Mouse (Mus musculus): ENCODE results near the gene Fuz. TPM values are rescaled to one million over a fixed set of nuclear protein-coding genes. Genes with fewer than 3 reads are reported as not detected.

Gene Fuz
- polyA plus RNA-seq, 1 experiment from 2014 or later: 24.8 TPM

DNA sequence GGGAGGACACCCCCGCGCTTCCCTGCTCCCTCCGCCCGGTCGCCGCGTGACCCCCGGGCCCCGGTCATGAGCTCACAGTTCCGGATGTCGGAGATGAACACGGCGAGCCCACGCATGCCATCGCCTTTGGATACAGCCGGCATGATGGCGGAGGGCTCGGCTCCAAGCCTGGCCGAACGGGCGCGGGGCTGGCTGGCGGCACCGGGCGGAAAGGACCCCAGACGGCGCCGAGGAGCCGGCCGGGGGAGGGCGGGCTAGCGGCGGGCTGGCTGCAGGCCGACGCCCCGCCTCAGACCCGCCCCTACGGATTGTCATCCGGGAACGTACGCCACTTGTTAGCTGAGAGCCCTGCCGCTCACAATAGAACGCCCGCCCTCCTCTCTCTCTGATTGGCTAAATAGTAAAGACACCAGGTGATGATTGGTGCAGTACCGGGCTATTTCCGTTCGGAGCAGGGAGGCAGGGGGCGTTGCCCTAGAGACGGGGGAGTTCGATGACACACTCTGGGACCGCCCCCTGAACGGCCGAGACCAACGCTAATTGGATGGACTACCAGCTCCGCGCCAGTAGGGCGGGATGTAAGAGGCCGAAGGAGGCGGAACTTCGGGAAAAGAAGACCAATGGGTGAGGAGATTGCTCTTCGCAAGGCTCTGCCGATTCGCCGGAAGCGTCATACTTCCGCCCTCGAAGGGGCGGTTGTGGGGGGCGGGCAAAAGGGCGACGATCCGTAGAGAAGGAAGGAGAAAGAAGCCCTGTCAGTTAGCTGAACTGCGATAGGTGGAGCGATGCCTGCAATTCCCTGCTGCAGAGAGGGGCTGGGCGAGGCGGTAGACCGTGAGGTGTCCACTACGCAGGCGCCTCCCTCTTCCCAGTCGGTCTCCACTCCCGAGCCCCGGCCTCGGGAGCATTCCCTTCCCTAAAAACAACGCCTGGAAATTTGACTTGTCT lies 33.6 kb downstream of the Fuz start, which contains the start of gene Ap2a1:
Gene Ap2a1, minus strand, starts transcription at position 293 of the 948 bp plus-strand sequence.
- Histone ChIP-seq H3K9me3 (no peaks in the 10 kb centered on the region), H3K27me3 (ENCODE audit: poor library complexity, severe bottlenecking) (no peaks in the 10 kb centered on the region), H3K4me3 (peak within 1 kb of the TSS; percentile 95), H3K4me1 (peaks cover 29% of the 10 kb centered on the region), H3K36me3 (replicated peaks) (peaks cover 24% of the 10 kb centered on the region), H3K27ac (peak within 1 kb of the TSS; percentile 89)
- peak; percentile 100 for DNase-seq (ENCODE audit: extremely low spot score, low spot score)
- under 1% methylated on average over 84 of the region's 84 CpGs for WGBS

DNA sequence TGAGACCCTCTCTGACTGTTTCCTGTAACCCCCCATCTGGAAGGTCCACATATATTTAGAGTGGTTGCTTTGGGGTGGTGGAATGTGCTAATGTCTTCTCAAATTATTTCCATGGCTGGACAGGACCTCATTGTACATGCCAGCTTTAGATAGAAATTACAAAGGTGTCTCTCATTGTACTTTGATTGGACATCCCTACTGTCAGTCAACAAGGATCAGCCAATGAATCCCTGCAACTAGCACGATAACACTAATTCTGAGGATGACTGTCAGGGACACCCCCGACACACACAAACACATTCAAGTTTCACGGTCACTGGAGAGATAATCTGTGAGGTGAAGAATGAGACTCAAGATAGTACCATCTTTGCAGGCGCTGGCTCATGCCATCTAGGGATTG lies 42.8 kb downstream of the Fuz start:
- Histone ChIP-seq H3K4me3 (no peak overlapping the region), H3K27me3 (ENCODE audit: poor library complexity, severe bottlenecking) (no peaks in the 10 kb centered on the region), H3K9me3 (peaks cover 8% of the 10 kb centered on the region; the same call in 1 of the 2 replicates), H3K36me3 (replicated peaks) (no peaks in the 10 kb centered on the region), H3K27ac (no peak overlapping the region), H3K4me1 (no peaks in the 10 kb centered on the region)
- no peak for DNase-seq (ENCODE audit: extremely low spot score, low spot score)
- WGBS: 92% methylated on average over 4 of the region's 4 CpGs

DNA sequence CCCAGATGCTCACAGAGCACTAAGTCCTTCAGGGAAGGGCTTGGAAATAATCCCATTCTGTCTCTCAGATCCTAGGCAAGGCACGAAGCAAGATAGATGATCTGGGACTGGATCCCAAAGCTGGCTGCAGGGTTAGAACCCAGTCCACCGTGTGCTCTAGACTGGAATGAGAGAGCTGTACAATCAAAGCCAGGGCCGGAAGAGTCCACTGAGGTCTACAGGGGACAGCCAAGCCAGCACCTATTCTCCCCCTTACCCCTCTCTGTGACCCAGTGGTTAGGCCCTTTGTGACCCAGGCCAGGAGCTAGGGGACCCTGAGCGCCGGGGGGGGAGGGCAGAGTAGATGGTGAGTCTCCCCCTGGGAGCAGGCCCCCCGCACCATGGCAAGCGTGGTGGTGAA lies 47.0 kb downstream of the Fuz start, which contains the start of gene Tsks:
Gene Tsks, plus strand, starts transcription at position 301 of the 400 bp plus-strand sequence.
- no peak within 1 kb of the TSS; the same call in 1 of the 2 replicates for H3K27ac ChIP-seq
- H3K4me3 ChIP-seq: no peak within 1 kb of the TSS
- H3K9me3 ChIP-seq: no peaks in the 10 kb centered on the region
- 83% methylated on average over 7 of the region's 7 CpGs for WGBS
- H3K27me3 ChIP-seq (ENCODE audit: poor library complexity, severe bottlenecking): no peaks in the 10 kb centered on the region; the same call in 1 of the 2 replicates
- H3K4me1 ChIP-seq: 0 out of 2 replicates have a peak, but pooled peaks cover 1% of the 10 kb centered on the region
- no peak for DNase-seq (ENCODE audit: extremely low spot score, low spot score)
- H3K36me3 ChIP-seq (replicated peaks): no peaks in the 10 kb centered on the region

DNA sequence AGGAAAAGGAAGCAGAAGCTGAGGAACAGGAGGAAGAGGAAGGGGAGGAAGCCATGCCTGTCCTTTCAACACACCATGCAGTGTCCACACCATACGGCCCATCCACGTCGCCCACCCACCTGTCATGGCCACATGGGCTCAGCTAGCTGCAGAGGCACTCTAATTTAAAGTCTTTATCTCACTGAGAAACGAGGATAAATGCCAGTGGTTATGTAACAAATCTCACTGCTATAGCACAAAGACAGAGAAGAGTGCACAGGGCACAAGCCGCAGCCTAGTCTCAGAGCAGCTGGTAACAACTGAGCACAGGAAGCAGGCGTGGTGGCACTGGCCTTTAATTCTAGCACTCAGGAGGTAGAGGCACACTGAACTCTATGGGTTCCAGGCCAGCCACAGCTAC lies 54.0 kb downstream of the Fuz start:
- Histone ChIP-seq H3K4me3 (no peak overlapping the region), H3K4me1 (peaks cover 31% of the 10 kb centered on the region), H3K36me3 (replicated peaks) (no peaks in the 10 kb centered on the region), H3K9me3 (no peaks in the 10 kb centered on the region), H3K27me3 (ENCODE audit: poor library complexity, severe bottlenecking) (peaks cover 41% of the 10 kb centered on the region), H3K27ac (no peak overlapping the region)
- 78% methylated on average over 6 of the region's 6 CpGs for WGBS
- no peak for DNase-seq (ENCODE audit: extremely low spot score, low spot score)

DNA sequence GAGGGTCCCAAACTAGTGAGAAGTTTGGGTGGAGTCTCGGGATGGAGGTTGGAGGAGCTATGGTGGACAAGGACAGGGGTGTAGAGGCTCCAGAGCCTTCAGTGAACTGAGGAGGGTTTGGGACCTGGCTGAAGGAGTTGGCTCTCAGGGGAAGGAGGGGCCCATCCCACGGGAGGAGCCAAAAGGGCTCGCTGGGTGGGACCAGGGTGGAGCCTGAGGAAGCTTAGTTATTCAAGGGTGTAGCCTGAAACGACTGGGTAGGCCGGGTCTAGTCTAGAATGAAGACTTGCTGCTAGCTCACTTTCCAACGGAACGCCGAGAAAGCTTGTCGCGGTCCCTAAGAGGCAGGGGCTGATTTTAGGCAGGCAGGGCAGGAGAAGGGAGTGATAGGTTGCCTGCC lies 56.1 kb downstream of the Fuz start:
- Histone ChIP-seq H3K36me3 (replicated peaks) (no peaks in the 10 kb centered on the region), H3K9me3 (no peaks in the 10 kb centered on the region), H3K27me3 (ENCODE audit: poor library complexity, severe bottlenecking) (peaks cover 41% of the 10 kb centered on the region), H3K4me1 (peaks cover 33% of the 10 kb centered on the region), H3K4me3 (peak overlapping the region; percentile 55), H3K27ac (peak overlapping the region; percentile 83)
- under 1% methylated on average over 10 of the region's 10 CpGs for WGBS
- peak; percentile 62 for DNase-seq (ENCODE audit: extremely low spot score, low spot score)

MicroRNA genes within 50 kb of the gene (microRNA counts, 519-probe panel; counts per million panel counts)
- microRNA mmu-miR-707: 341 counts per million, percentile 65 among the panel's probes with 10 or more counts

Small RNAs within 50 kb of the gene (microRNA-seq; reads per million reads assigned to microRNA genes)
- not detected for gene Mir707

Other genes starting within 250 kb of the Fuz start
- gene Myh14, start 225.2 kb upstream of the Fuz start, polyA plus RNA-seq (2016; fragmentation: Nextera tagmentation; extraction: Ambion mirVana): 1.5 and 1.8 TPM in 2 replicates
- gene Izumo2, start 187.3 kb upstream of the Fuz start, polyA plus RNA-seq (2016; fragmentation: Nextera tagmentation; extraction: Ambion mirVana): not detected in 2 replicates
- gene Vrk3, start 147.7 kb upstream of the Fuz start, polyA plus RNA-seq (2016; fragmentation: Nextera tagmentation; extraction: Ambion mirVana): 42.1 and 43.4 TPM in 2 replicates
- 3.5 and 4.3 TPM in 2 replicates for gene Zfp473, start 145.0 kb upstream of the Fuz start, polyA plus RNA-seq (2016; fragmentation: Nextera tagmentation; extraction: Ambion mirVana)
- gene Nup62, start 80.0 kb upstream of the Fuz start, polyA plus RNA-seq (2016; fragmentation: Nextera tagmentation; extraction: Ambion mirVana): 168 and 172 TPM in 2 replicates
- gene Il4i1, start 79.7 kb upstream of the Fuz start, polyA plus RNA-seq (2016; fragmentation: Nextera tagmentation; extraction: Ambion mirVana): 0.85 and 1.7 TPM in 2 replicates
- gene Atf5, start 79.4 kb upstream of the Fuz start, polyA plus RNA-seq (2016; fragmentation: Nextera tagmentation; extraction: Ambion mirVana): 3.3 and 3.6 TPM in 2 replicates
- 84.3 and 84.6 TPM in 2 replicates for gene Akt1s1, start 47.1 kb upstream of the Fuz start, polyA plus RNA-seq (2016; fragmentation: Nextera tagmentation; extraction: Ambion mirVana)
- 72.8 and 73.6 TPM in 2 replicates for gene Tbc1d17, start 47.0 kb upstream of the Fuz start, polyA plus RNA-seq (2016; fragmentation: Nextera tagmentation; extraction: Ambion mirVana)
- gene Pnkp, start 38.9 kb upstream of the Fuz start, polyA plus RNA-seq (2016; fragmentation: Nextera tagmentation; extraction: Ambion mirVana): 37.8 and 39.8 TPM in 2 replicates
- gene Ptov1, start 26.3 kb upstream of the Fuz start, polyA plus RNA-seq (2016; fragmentation: Nextera tagmentation; extraction: Ambion mirVana): 415 and 438 TPM in 2 replicates
- 175 and 185 TPM in 2 replicates for gene Med25, start 3.4 kb upstream of the Fuz start, polyA plus RNA-seq (2016; fragmentation: Nextera tagmentation; extraction: Ambion mirVana)
- 69.1 and 69.5 TPM in 2 replicates for gene Ap2a1, start 33.4 kb downstream of the Fuz start, polyA plus RNA-seq (2016; fragmentation: Nextera tagmentation; extraction: Ambion mirVana)
- 0.47 TPM in 1 of 2 replicates, not detected in the other for gene Tsks, start 47.1 kb downstream of the Fuz start, polyA plus RNA-seq (2016; fragmentation: Nextera tagmentation; extraction: Ambion mirVana)
- gene Cpt1c, start 78.8 kb downstream of the Fuz start, polyA plus RNA-seq (2016; fragmentation: Nextera tagmentation; extraction: Ambion mirVana): 19.4 and 20.8 TPM in 2 replicates
- 909 and 984 TPM in 2 replicates for gene Prmt1, start 90.5 kb downstream of the Fuz start, polyA plus RNA-seq (2016; fragmentation: Nextera tagmentation; extraction: Ambion mirVana)
- gene Irf3, start 101.6 kb downstream of the Fuz start, polyA plus RNA-seq (2016; fragmentation: Nextera tagmentation; extraction: Ambion mirVana): 70.5 and 76.0 TPM in 2 replicates
- 80.7 and 83.9 TPM in 2 replicates for gene Bcl2l12, start 102.6 kb downstream of the Fuz start, polyA plus RNA-seq (2016; fragmentation: Nextera tagmentation; extraction: Ambion mirVana)
- 39.9 and 41.0 TPM in 2 replicates for gene Scaf1, start 120.3 kb downstream of the Fuz start, polyA plus RNA-seq (2016; fragmentation: Nextera tagmentation; extraction: Ambion mirVana)
- 15.0 and 16.8 TPM in 2 replicates for gene Rras, start 121.9 kb downstream of the Fuz start, polyA plus RNA-seq (2016; fragmentation: Nextera tagmentation; extraction: Ambion mirVana)
- gene Prr12, start 156.8 kb downstream of the Fuz start, polyA plus RNA-seq (2016; fragmentation: Nextera tagmentation; extraction: Ambion mirVana): 11.9 and 12.7 TPM in 2 replicates
- 61.2 and 67.6 TPM in 2 replicates for gene Nosip, start 166.3 kb downstream of the Fuz start, polyA plus RNA-seq (2016; fragmentation: Nextera tagmentation; extraction: Ambion mirVana)
- gene Prrg2, start 166.6 kb downstream of the Fuz start, polyA plus RNA-seq (2016; fragmentation: Nextera tagmentation; extraction: Ambion mirVana): 16.5 and 17.7 TPM in 2 replicates
- gene Rcn3, start 196.1 kb downstream of the Fuz start, polyA plus RNA-seq (2016; fragmentation: Nextera tagmentation; extraction: Ambion mirVana): 101 and 113 TPM in 2 replicates
- 5.5 and 5.9 TPM in 2 replicates for gene Fcgrt, start 207.8 kb downstream of the Fuz start, polyA plus RNA-seq (2016; fragmentation: Nextera tagmentation; extraction: Ambion mirVana)
- 1,843 and 1,853 TPM in 2 replicates for gene Rps11, start 228.4 kb downstream of the Fuz start, polyA plus RNA-seq (2016; fragmentation: Nextera tagmentation; extraction: Ambion mirVana)
- gene Rpl13a, start 232.7 kb downstream of the Fuz start, polyA plus RNA-seq (2016; fragmentation: Nextera tagmentation; extraction: Ambion mirVana): 1,219 and 1,234 TPM in 2 replicates
- gene Gm45713, start 240.2 kb downstream of the Fuz start, polyA plus RNA-seq (2016; fragmentation: Nextera tagmentation; extraction: Ambion mirVana): 0.11 and 0.27 TPM in 2 replicates
- gene Flt3l, start 240.4 kb downstream of the Fuz start, polyA plus RNA-seq (2016; fragmentation: Nextera tagmentation; extraction: Ambion mirVana): 1.1 and 1.4 TPM in 2 replicates

Measured in forebrain, embryonic 10.5 days (tissue).